Mouse (Mus musculus): Measurements from ENCODE around the gene Gm21028. TPM values are rescaled to one million over a fixed set of nuclear protein-coding genes. Genes with fewer than 3 reads are reported as not detected.
"Not testable (repeated sequence)": the region's sequence is repeated elsewhere in the genome, so short reads cannot be mapped to it uniquely, and the experiment has no call there.

Gm21028 gene
- not detected for total RNA-seq (2022)

- no peak for DNase-seq
These were observed at the start of gene Gm21028 for GRCm38 (mm10) chr7:42578488-42578887. Gm21028 (minus strand) TSS chr7:42578588.

GRCm38 (mm10) chr7:42595666-42596065 is 17.3 kb upstream of the Gm21028 start:
- DNase-seq = not testable (repeated sequence)

GRCm38 (mm10) chr7:42592413-42592812 is 14.0 kb upstream of the Gm21028 start, which contains the start of gene Zfp977:
Zfp977 (minus strand) TSS chr7:42592547.
- not testable (repeated sequence) for DNase-seq

GRCm38 (mm10) chr7:42591311-42591710 is 12.9 kb upstream of the Gm21028 start:
- DNase-seq = not testable (repeated sequence)

GRCm38 (mm10) chr7:42551766-42552165 is 26.6 kb downstream of the Gm21028 start:
- no peak for DNase-seq

Small RNA genes within 50 kb of the gene (microRNA-seq; reads per million reads assigned to microRNA genes)
- gene Gm24938 = 0 reads per million in 2 experiments

Other genes with a start within 250 kb of the Gm21028 start
- not detected for gene 4933421I07Rik, start 130.5 kb downstream of the Gm21028 start, total RNA-seq (2022)
- gene Zfp141, start 72.8 kb downstream of the Gm21028 start, total RNA-seq (2022) = 10 to 100 TPM; 14.7 to 28.4 (median 20.0) TPM
- gene Zfp977, start 14.0 kb upstream of the Gm21028 start, total RNA-seq (2022) = 1 to 10 TPM; 1.0 to 4.0 (median 1.5) TPM
- gene Zfp976, start 64.0 kb upstream of the Gm21028 start, total RNA-seq (2022) = 1 to 10 TPM; 5.2 to 8.0 (median 7.0) TPM
- gene Zfp975, start 114.2 kb upstream of the Gm21028 start, total RNA-seq (2022) = 10 to 100 TPM in 1 of 4 experiments, 1 to 10 TPM in 3; 5.0 to 10.2 (median 6.4) TPM
- gene Gm17067, start 148.4 kb upstream of the Gm21028 start, total RNA-seq (2022) = under 1 TPM in 2 of 4 experiments, not detected in 2; 0.08 to 0.15 TPM
- not detected for gene Vmn2r62, start 214.9 kb upstream of the Gm21028 start, total RNA-seq (2022)

Measured in adrenal gland, adult 8-10 months (tissue).